Mouse (Mus musculus) lung, postnatal 25 days (tissue): ENCODE results near the gene Slc38a5.

Experiments
- DNase-seq: peaks from one replicate; pipeline ENCODE4 v3.0.0; 2022; ENCODE audit warnings: low spot score

Slc38a5 gene

GRCm38 (mm10) chrX:8314905-8315304, 44.0 kb downstream of the Slc38a5 start:
- DNase-seq = peak; percentile 60

DNA sequence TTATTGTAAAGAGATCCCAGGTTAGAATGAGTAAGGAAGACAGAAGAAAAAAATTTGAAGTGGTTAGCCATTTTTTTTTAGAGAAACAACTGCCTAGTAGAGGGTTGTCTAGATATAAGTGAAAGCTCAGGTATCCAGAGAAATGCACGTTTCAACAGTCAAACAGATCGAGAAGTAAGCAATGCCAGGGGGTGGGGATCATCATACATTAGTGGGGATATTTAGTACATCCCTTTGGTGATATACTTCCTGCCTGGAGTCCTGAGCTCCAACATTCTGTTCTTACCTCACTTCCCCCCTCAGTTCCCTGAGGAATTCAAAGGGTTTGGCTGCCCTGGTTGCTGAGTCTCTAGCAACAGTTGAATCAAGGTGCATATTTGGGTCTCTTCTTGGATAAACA, 56.2 kb downstream of the Slc38a5 start, which contains the start of gene Ssxb10:
Gene Ssxb10, plus strand, starts transcription at position 301 of the 400 bp plus-strand sequence.
- DNase-seq = no peak
